Mouse (Mus musculus): ENCODE data around the gene Actn4.

The Actn4 gene

DNA sequence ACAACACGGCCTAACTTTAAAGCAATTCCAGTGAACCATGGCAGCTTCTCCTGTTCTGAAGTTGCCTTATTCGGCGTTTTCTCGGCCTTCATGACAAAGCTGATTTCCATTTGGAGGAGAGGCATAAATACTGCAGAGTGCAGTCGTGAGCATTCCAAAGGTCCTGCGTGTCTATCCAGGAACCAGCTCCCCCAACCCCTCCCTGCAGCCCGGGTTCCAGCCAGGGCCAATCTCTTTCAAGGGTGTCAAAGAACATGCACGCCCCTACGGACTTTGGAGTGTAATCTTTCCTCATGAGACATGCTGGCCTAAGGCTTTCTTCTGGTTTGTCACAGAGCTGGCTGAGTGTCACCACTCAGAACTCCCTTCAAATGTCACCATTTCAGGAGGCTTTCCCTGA, 36.8 kb downstream of the Actn4 start:
- CTCF ChIA-PET: interaction anchor here (0.7 kb wide), 1 partner anchor 60 kb away, joined by 4 read pairs; no protein-coding TSS in a partner anchor

- CTCF ChIA-PET: no interaction called here
Measured at GRCm38 (mm10) chr7:28924802-28925201, 37.3 kb downstream of the Actn4 start.

DNA sequence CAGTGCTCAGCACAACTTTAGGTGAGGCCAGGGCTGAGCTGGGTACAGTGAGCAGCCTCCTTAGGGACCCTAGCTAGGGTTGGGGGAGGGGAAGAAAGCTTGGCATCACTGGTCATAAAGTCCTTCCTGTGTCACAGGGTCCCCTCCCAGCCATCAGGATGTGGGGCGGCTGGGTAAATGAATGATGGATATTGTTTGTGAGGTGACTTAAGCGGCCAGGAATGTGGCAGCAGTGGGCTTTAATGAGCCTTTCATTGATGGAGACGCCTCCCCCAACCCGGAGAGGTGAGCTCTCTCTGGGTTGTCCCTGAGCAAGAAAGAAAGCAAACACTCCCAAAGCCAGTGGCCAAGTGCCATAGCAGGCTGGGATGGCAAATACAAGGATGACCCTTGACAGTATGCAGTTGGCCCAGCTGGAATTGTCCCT, 38.3 kb downstream of the Actn4 start:
- CTCF ChIA-PET: no interaction called here

GRCm38 (mm10) chr7:28922606-28923005, 39.5 kb downstream of the Actn4 start:
- CTCF ChIA-PET: no interaction called here

DNA sequence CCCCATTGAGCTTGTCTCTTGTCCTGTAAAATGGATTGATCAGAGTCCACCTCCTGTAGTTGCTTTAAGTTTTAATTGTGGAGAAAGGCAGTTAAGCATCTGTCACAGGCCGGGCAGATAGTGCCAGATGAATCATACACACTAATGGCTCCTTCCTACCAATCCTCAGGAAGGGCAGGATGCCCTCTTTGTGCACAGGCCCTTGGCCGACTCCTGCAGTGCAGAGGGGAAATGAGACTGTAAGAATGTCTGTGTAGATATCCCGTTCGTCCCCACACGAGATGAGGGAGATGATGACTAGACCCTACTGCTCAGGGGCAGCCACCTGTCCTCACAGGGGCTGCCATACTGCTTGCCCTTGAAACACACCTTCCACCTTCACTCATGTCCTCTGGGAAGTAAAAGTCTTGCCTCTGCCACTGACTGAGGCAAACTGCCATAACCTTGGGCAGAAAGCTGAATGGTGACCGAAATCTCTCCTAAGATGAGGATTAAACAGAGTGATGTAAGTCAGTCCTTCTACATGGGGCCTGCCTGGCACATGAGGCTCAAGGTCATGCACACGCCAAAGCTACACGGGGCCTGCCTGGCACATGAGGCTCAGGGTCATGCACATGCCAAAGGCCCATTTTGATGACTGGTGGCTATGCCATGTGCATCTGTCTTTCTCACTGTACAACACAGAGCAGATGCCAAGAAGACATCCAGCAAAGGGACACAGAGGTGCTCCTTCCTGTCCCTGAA, 40.2 kb downstream of the Actn4 start:
- CTCF ChIA-PET: no interaction called here

- CTCF ChIA-PET: no interaction called here
Measured at GRCm38 (mm10) chr7:28921178-28921577, 41.0 kb downstream of the Actn4 start.

- CTCF ChIA-PET: no interaction called here
Measured at GRCm38 (mm10) chr7:28919815-28920214, 42.3 kb downstream of the Actn4 start.

DNA sequence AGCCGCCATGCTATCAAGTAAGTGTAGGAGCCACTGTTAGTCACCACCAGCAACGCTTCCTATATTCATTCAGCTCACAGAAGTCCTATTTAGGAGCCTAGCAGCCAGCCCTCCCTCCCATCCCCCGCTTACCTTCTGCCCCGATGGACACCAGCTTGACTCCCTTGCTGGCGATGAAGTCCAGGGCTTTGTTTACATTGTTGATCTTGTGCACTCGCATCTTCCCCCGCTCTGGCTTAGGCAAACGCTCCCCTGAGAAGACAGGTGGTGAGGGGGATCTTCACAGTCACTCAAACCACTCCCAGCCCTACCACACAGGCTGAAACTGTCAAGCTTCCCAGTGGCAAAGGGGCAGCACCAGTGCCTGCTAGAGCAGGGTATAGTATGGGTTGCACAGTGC, 43.6 kb downstream of the Actn4 start:
- CTCF ChIA-PET: interaction anchor here (0.6 kb wide), 1 partner anchor 184 kb away, joined by 4 read pairs; no protein-coding TSS in a partner anchor

GRCm38 (mm10) chr7:28917503-28918426, 44.4 kb downstream of the Actn4 start:
- CTCF ChIA-PET: interaction anchor here (0.6 kb wide), 1 partner anchor 183 kb away, joined by 4 read pairs; no protein-coding TSS in a partner anchor

DNA sequence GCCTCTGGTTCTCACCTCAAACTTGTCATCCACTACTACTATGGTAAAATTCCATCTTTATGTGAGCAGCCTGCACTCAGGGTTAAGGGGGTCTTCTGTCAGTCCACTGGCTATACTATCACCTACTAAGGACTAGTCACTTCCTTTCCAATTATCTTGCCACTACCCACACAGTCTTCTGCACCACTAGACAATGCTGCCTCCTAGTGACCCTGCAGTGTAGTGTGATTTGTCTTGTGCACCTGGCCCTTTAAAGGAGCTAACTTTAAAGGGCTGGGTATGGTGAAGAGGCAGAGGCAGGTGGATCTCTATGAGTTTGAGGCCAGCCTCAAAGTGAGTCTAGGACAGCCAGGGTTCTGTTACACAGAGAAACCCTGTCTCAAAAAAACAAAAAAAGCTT, 45.6 kb downstream of the Actn4 start:
- CTCF ChIA-PET: interaction anchor here (1.1 kb wide), 1 partner anchor 286 kb away, joined by 3 read pairs; the partner anchor contains the start of gene Acp7

- CTCF ChIA-PET: no interaction called here
Measured at GRCm38 (mm10) chr7:28913171-28913570, 49.0 kb downstream of the Actn4 start.

DNA sequence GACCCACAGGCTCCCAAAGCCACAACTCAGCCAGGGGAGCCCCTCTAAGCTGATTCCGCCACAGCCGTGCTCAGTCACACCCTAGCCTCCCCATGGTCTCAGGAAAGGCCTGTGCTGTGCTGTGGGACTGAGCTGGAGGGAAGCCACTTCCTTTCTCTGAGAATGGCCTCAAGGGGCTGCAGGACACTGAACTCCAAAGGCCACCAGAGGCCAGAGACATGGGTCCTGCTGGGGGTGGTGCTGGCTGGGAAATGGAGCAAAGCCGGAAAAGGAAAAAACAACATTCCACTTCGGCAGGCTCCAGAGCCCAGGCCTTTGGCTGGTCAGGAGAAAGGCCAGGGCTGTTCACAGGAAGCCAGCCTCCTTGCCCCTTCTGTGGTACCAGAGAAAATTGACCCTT, 50.5 kb downstream of the Actn4 start:
- CTCF ChIA-PET: no interaction called here

DNA sequence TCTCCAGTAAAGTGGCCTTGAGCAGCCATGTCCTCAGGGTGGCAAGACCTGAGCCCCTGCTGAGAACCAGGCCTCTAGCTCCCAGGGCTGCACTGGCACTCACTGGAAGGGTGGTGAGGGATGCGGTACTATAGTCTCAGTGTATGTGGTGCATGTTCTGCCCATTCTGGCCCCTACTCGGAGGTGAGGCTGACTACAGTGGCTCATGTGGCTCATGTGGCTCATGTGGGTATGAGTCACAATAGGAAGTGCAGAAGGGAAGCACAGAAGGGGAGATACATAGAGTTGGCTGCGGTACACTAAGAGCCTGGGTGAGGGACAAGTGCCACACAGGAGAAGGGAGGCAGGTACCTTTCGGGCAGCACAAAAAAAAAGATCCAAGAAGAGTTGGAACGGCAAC, 54.9 kb downstream of the Actn4 start:
- CTCF ChIA-PET: no interaction called here

GRCm38 (mm10) chr7:28903778-28904177, 58.4 kb downstream of the Actn4 start:
- CTCF ChIA-PET: interaction anchor here (0.6 kb wide), 1 partner anchor 19 kb away, joined by 4 read pairs; no protein-coding TSS in a partner anchor

DNA sequence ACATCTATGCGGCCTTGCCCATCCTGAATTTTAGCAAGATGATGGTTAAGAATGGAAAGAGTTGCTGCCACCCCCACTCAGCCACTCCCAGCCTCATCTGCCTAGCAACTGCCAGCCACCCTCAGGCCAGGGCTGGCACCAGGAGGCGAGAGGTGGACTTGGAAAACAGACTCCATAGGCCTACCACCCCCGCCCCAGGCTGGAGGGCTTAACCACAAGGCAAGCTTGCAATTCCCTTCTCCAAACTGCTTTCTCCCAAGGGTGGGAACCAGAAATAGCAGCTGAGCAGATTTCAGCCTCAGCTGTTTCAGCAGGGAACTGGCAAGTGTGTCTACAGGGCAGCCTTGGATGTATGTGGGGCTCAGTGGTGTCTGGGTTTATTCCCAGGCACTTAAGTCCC, 59.3 kb downstream of the Actn4 start:
- CTCF ChIA-PET: no interaction called here

GRCm38 (mm10) chr7:28902180-28902579, 60.0 kb downstream of the Actn4 start:
- CTCF ChIA-PET: interaction anchor here (0.6 kb wide), 1 partner anchor 35 kb away, joined by 5 read pairs; no protein-coding TSS in a partner anchor

DNA sequence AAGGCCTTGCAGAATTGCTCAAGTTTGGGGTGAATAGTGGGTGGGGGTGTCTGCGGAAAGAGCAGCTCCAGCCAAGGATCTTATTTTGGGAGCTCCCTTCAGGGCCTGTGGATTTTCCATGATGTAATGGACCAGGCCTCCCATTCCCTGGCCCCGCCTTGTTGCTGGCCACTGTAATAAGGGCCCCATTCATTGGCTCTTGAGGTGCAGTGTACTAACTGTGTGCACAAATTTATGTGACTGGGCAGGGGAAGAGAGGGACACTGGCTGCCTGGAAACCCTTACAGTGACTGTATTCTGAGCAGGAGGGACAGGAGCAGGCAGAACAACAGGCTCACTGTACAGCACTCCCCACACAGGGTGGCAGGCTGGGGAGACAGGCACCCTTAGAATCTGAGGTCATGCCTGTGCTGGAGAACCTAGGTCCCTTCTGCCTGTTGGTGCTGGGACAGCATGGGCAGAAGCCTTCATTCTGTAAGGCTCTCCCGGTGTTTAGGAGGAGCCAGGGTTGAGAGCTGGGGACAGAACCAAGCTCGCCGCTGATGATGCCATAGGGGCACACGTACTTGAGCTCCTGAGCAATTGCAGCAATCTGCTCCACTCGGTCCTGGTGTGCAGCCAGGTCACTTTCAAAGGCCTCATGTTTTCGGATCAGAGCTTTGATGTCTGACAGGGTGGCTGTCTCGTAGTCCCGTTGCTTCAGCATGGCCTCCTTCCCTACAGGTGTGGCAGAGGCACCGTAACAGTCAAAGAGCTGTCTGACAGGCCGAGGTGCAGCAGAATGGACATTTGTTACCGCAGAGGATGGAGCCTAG, 60.6 kb downstream of the Actn4 start:
- CTCF ChIA-PET: interaction anchor here (0.6 kb wide), 2 partner anchors 34 to 454 kb away, joined by 3 to 5 read pairs; no protein-coding TSS in a partner anchor

DNA sequence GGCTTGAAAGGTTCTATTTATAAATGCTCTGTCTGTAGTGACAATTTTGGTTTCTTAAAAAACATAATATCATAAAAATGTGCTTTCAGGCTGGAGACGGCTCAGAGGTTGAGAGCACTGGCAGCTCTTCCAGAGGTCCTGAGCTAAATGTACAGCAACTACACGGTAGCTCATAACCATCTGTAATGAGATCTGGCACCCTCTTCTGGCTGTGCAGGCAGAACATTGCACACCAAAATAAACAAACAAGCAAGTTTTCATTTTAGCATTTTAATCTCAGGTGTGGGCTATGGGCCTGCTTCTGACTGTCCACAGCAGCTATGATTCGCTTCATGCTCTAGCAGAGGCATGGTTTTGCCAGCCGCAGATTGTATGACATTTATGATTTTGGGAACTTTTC, 62.2 kb downstream of the Actn4 start:
- CTCF ChIA-PET: no interaction called here

DNA sequence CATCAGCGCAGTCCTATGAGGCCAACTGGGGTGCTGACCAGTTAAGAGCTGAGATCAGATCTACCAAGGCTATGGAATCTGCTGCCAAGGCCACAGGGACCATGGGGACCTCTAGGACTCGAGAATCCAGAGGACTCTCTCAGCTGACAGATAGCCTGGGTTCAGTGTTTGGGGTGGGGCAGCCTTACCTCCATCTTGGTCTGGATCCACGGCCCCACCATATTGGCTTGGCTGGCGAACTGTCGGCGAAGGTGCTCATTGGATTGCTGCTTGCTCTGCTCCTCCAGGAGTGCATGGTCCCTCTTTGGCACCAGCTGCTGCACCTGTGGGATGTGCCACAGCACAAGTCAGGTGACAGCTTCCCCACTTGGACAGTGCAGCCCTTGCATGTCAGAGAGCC, 64.5 kb downstream of the Actn4 start:
- CTCF ChIA-PET: interaction anchor here (0.5 kb wide), 1 partner anchor 340 kb away, joined by 5 read pairs; no protein-coding TSS in a partner anchor

- CTCF ChIA-PET: no interaction called here
Measured at GRCm38 (mm10) chr7:28894942-28895341, 67.2 kb downstream of the Actn4 start.

DNA sequence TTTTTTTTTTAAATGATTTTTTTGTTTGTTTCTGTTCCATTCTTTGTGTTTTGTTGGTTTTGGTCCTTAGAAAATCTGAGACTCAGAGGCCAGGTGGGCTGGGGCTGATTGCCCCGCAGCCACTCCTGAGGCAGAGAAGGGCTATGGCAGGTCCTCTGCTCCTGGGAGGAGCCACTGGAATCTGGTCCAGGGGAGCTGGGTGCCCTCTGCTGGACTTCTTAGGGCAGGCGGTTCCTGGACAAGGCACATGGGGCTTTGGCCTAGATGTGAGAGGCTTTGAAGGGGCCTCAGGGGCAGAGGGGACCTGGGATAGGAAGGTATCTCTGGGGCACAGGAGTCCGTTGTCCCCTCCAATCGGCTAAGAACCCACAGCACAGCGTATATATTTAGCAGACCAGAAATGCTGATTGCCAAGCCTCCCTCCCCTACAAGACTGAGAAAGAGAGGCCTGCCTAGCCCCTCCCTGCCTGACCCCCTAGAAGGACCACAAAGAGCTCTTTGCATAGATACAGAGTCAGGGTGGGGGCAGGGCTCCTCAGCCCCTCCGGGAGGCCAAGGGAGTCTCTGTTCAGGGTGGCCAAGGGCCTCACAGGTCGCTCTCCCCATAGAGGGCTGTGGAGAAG, 68.4 kb downstream of the Actn4 start:
- CTCF ChIA-PET: interaction anchor here (0.6 to 0.7 kb wide), 3 partner anchors 21 to 385 kb away, joined by 3 to 7 read pairs (median 5); no protein-coding TSS in a partner anchor
